Mouse (Mus musculus) midbrain, embryonic 16.5 days (tissue): ENCODE data around the gene Prtn3. TPM values are rescaled to one million over a fixed set of nuclear protein-coding genes. Genes with fewer than 3 reads are reported as not detected.

Source experiments
- ATAC-seq: fragments of 200-750 bp; cut with Nextera tagmentation; 2 replicates; pipeline ENCODE4 v1.8.0; 2017; ENCODE audit warnings: moderate TSS enrichment
- H3K27ac ChIP-seq: fragments of 300-500 bp; sonication (generic); 2 replicates; pipeline ENCODE4 v1.5.1; 2014; ENCODE audit warnings: mild to moderate bottlenecking, low read length, mixed read lengths
- H3K27me3 ChIP-seq: fragments of 300-500 bp; sonication (generic); 2 replicates; pipeline ENCODE4 v1.6.1; 2014; ENCODE audit warnings: low read depth, low read length, mixed read lengths; ENCODE audit not compliant: control insufficient read depth, insufficient read depth
- H3K36me3 ChIP-seq: fragments of 300-500 bp; sonication (generic); 2 replicates; pipeline ENCODE4 v1.6.1; 2014; ENCODE audit warnings: mild to moderate bottlenecking, low read length, moderate library complexity, mixed read lengths; ENCODE audit not compliant: control insufficient read depth, insufficient read depth
- H3K4me1 ChIP-seq: fragments of 300-500 bp; sonication (generic); 2 replicates; pipeline ENCODE4 v1.6.1; 2014; ENCODE audit warnings: mild to moderate bottlenecking, low read length, mixed read lengths; ENCODE audit not compliant: control insufficient read depth, insufficient read depth
- H3K4me2 ChIP-seq: fragments of 300-500 bp; sonication (generic); 2 replicates; pipeline ENCODE4 v1.6.1; 2014; ENCODE audit warnings: mild to moderate bottlenecking, low read length, mixed read lengths
- H3K4me3 ChIP-seq: fragments of 300-500 bp; sonication (generic); 2 replicates; pipeline ENCODE4 v1.5.1; 2014; ENCODE audit warnings: low read depth, mild to moderate bottlenecking, low read length, moderate library complexity, mixed read lengths
- H3K9ac ChIP-seq: fragments of 300-500 bp; sonication (generic); 2 replicates; pipeline ENCODE4 v1.6.1; 2014; ENCODE audit warnings: low read depth, low read length, mixed read lengths
- H3K9me3 ChIP-seq: fragments of 300-500 bp; sonication (generic); replicated peaks from 2 replicates; pipeline ENCODE4 v1.6.1; 2014; ENCODE audit warnings: mild to moderate bottlenecking, low read length, mixed read lengths; ENCODE audit not compliant: control insufficient read depth, poor library complexity, severe bottlenecking
- WGBS: fragments of 180-500 bp; shearing (Covaris S2); extraction: QIAGEN DNeasy Blood & Tissue Kit; methylation state at CpG from one replicate; pipeline ENCODE4 v1.1.7; 2014; 5-methylcytosine and 5-hydroxymethylcytosine counted together
- polyA plus RNA-seq: library from polyadenylated mRNA; unstranded; fragments of >200 nt; fragmentation: Nextera tagmentation; extraction: Ambion mirVana; gene quantifications from 2 replicates; pipeline ENCODE4 v1.2.1, GENCODE M21; 2015

The Prtn3 gene
- polyA plus RNA-seq: 12.5 and 12.7 TPM in 2 replicates

DNA sequence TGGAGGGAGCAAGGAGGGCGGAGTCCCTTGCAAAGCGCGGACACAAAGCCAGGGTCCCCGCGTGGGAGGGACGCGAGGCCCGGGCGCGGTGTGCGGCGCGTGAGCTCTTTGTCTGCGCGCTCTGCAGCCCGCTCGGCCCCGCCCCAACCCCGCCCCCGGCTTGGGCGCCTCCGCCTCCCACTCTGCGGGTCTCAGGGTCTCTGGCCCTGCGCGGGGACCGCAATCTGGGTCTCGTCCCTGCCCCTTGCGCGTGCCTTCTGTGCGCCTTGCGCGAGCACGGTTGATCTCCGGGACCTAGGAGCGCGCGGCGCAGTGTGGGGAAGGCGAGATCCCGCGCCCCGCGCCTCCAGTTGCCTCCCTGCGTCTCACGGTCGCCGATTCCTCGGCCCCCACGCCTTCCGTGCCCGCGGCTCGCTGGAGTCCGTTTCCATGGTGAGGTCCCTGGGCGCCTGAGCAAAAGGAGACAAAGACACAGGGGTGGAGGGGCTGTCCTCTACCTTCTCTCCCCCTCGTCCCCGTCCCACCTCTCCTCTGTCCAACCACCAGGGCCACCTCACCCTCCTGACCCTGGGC, at the start of gene Prtn3, which contains the start of gene Plppr3:
Prtn3 (plus strand) TSS at position 187 of the 573 bp plus-strand sequence.
Plppr3 (minus strand) TSS at position 345 of the 573 bp plus-strand sequence.
- peaks cover 30% of the 10 kb centered on the region for H3K4me1 ChIP-seq
- peak within 1 kb of the TSS; percentile 50 for H3K4me3 ChIP-seq
- under 1% methylated on average over 45 of the region's 57 CpGs for WGBS
- H3K27ac ChIP-seq: peak within 1 kb of the TSS; percentile 90
- H3K36me3 ChIP-seq: peaks cover 6% of the 10 kb centered on the region; the same call in 1 of the 2 replicates
- H3K9ac ChIP-seq: peak within 1 kb of the TSS; percentile 75
- H3K9me3 ChIP-seq: no peaks in the 10 kb centered on the region
- ATAC-seq: peak; percentile 93
- H3K27me3 ChIP-seq: no peaks in the 10 kb centered on the region
- peak within 1 kb of the TSS; percentile 97 for H3K4me2 ChIP-seq

DNA sequence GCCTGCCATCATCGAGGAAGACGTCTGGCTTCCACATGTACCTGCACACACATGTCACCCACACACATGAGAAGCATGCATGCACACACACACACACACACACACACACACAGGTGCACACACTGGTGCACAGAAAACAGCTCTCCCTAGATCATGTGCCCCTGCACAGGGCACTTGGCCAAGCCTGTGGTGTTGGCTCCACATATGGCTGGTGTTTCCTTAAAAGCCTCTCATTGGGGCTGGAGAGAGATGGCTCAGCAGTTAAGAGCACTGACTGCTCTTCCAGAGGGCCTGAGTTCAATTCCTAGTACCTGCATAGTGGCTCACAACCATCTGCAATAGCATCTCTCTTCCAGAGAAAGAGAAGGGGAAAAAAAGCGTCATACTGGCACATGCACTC, 42.7 kb upstream of the Prtn3 start:
- H3K4me3 ChIP-seq: no peak overlapping the region
- no peaks in the 10 kb centered on the region for H3K4me1 ChIP-seq
- no peaks in the 10 kb centered on the region for H3K27me3 ChIP-seq
- ATAC-seq: no peak
- WGBS: 89% methylated on average over 3 of the region's 3 CpGs
- no peaks in the 10 kb centered on the region for H3K36me3 ChIP-seq
- H3K9me3 ChIP-seq: 0 out of 2 replicates have a peak, but pooled peaks cover 2% of the 10 kb centered on the region
- no peak overlapping the region for H3K27ac ChIP-seq
- no peak overlapping the region for H3K4me2 ChIP-seq
- no peak overlapping the region for H3K9ac ChIP-seq

DNA sequence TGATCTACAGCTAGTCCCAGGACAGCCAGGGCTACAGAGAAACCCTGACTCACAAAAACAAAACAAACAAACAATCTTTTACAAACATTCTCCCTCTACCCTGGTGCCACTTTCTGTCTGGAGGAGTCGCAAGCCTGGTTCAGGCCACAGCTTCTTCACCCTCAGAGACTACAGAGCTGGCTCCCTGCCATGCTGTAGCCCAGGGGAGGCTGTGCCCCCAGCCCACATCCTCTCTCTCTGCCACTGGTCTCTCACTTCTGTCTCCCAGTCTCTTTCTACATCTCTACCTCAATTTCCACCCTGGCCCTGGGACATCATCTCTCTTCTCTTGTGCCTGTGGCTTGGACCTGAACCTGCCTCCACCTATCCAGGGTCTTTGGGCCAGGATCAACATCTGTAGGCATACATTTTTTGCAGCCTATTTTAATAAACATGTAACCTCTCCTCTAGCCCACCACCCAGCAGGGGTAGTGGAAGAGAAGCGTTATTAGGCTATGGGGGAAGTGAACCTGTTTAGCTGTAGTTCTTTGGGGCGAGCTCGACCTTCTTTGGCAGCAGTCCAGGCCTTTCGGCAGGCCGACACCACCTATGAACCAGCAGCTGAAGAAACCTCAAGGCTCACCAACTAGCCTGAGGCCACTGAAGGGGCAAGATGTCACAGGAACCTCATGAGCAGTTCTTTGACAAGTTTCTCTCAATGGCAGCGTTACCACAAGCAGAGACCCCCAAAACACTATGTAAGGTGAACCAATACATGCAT, 42.1 kb upstream of the Prtn3 start:
- no peak overlapping the region for H3K4me2 ChIP-seq
- no peaks in the 10 kb centered on the region for H3K36me3 ChIP-seq
- H3K27me3 ChIP-seq: no peaks in the 10 kb centered on the region
- no peaks in the 10 kb centered on the region for H3K4me1 ChIP-seq
- H3K9ac ChIP-seq: no peak overlapping the region
- H3K27ac ChIP-seq: no peak overlapping the region
- 0 out of 2 replicates have a peak, but pooled peaks cover 2% of the 10 kb centered on the region for H3K9me3 ChIP-seq
- WGBS: 76% methylated on average over 7 of the region's 7 CpGs
- no peak for ATAC-seq
- H3K4me3 ChIP-seq: no peak overlapping the region

DNA sequence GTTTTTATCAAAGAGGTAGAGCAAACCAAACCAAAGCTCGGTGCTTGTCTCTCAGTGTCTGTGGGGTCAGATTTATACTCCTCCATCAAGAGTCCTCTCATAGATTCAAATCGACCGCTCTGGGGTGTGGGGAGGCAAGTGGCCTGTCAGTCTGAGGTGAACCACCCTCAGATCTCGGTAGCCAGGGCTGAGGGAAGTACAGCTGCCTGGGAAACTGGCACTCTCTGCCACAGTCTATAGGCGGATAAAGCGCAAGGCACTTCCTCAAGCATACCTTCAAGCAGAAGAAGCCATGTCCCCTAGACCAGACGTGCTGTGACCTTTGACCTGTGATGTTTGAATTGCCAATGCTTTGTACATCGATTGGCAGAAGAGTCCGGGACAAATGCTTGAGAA, 41.5 kb upstream of the Prtn3 start:
- WGBS: 76% methylated on average over 9 of the region's 9 CpGs
- Histone ChIP-seq H3K36me3 (no peaks in the 10 kb centered on the region), H3K27ac (no peak overlapping the region), H3K9ac (no peak overlapping the region), H3K9me3 (no peaks in the 10 kb centered on the region), H3K27me3 (no peaks in the 10 kb centered on the region), H3K4me2 (no peak overlapping the region), H3K4me3 (no peak overlapping the region), H3K4me1 (no peaks in the 10 kb centered on the region)
- ATAC-seq: no peak

DNA sequence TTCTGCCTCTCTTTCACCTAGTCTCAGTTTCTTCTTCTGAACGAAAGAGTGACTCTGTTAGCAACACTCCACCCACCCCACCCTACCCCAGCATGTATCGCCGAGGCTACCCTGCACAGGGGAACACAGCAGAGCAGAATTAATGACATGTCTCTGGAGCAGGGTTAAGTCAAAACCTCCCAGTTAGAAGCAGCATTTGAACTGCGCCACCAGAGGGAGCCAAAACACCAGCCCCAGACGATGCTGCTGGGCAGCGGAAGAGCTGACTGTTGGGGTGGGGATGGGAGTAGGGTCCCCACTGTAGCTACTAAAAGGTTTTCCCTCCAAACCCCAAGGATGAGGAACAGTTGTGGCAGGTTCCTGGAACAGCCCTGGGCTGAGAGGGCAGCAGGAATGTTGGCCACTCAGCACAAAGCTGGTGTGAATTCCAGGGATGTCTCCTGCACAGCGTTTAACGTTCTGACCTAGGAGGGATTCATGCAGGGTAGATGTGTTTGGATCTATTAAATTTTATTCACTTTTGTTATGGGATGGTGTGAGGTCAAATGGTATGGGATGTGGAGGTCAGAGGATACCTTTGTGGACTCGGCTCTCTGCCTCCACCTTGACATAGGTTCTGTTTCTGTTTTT, 39.4 kb upstream of the Prtn3 start:
- WGBS: 25% methylated on average over 9 of the region's 9 CpGs
- Histone ChIP-seq H3K36me3 (no peaks in the 10 kb centered on the region), H3K9me3 (no peaks in the 10 kb centered on the region), H3K27ac (no peak overlapping the region), H3K4me1 (no peaks in the 10 kb centered on the region), H3K27me3 (no peaks in the 10 kb centered on the region), H3K4me2 (no peak overlapping the region), H3K9ac (no peak overlapping the region), H3K4me3 (no peak overlapping the region)
- ATAC-seq: peak; percentile 58

- WGBS: 94% methylated on average over 3 of the region's 3 CpGs
- H3K27ac ChIP-seq: no peak overlapping the region
- H3K9me3 ChIP-seq: no peaks in the 10 kb centered on the region
- H3K4me3 ChIP-seq: no peak overlapping the region
- no peak overlapping the region for H3K4me2 ChIP-seq
- no peak overlapping the region for H3K9ac ChIP-seq
- no peak for ATAC-seq
- H3K4me1 ChIP-seq: peaks cover 11% of the 10 kb centered on the region
- H3K27me3 ChIP-seq: no peaks in the 10 kb centered on the region
- H3K36me3 ChIP-seq: no peaks in the 10 kb centered on the region
Observed at GRCm38 (mm10) chr10:79836918-79837317, 37.4 kb upstream of the Prtn3 start.

DNA sequence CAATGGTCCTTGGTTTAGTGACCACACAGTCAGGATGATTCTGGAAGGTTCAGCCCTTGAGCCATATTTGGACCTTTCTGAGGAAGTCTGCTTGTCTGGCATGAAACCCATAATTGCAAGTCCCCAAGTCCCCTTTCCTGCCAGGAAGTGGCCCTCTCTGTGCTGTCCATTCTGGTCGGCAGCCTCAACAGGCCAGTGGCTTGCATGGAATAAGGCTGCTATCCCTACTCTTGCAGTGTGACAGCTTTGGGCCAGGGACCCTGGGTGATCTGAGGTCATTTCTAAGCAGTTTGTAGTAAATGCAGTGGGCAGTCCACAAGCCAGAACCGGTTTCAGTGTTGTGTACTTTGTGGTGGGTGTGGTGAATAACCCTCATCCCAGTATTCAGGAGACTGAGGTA, 36.1 kb upstream of the Prtn3 start:
- no peak for ATAC-seq
- Histone ChIP-seq H3K36me3 (no peaks in the 10 kb centered on the region), H3K4me1 (peaks cover 11% of the 10 kb centered on the region), H3K9me3 (no peaks in the 10 kb centered on the region), H3K27me3 (no peaks in the 10 kb centered on the region), H3K9ac (no peak overlapping the region), H3K27ac (no peak overlapping the region), H3K4me3 (no peak overlapping the region), H3K4me2 (no peak overlapping the region)
- 76% methylated on average over 2 of the region's 2 CpGs for WGBS

- H3K27ac ChIP-seq: 0 out of 2 replicates have a peak overlapping the region, but pooled peaks have one; percentile 40
- H3K4me2 ChIP-seq: no peak overlapping the region; the same call in 1 of the 2 replicates
- H3K9ac ChIP-seq: no peak overlapping the region
- no peaks in the 10 kb centered on the region for H3K9me3 ChIP-seq
- ATAC-seq: no peak
- H3K36me3 ChIP-seq: no peaks in the 10 kb centered on the region
- H3K27me3 ChIP-seq: no peaks in the 10 kb centered on the region
- H3K4me1 ChIP-seq: peaks cover 11% of the 10 kb centered on the region
- 95% methylated on average over 3 of the region's 3 CpGs for WGBS
- no peak overlapping the region for H3K4me3 ChIP-seq
Observed at GRCm38 (mm10) chr10:79840091-79840490, 34.2 kb upstream of the Prtn3 start.
